Mouse (Mus musculus): ENCODE results near the gene Ddx43.

DNA sequence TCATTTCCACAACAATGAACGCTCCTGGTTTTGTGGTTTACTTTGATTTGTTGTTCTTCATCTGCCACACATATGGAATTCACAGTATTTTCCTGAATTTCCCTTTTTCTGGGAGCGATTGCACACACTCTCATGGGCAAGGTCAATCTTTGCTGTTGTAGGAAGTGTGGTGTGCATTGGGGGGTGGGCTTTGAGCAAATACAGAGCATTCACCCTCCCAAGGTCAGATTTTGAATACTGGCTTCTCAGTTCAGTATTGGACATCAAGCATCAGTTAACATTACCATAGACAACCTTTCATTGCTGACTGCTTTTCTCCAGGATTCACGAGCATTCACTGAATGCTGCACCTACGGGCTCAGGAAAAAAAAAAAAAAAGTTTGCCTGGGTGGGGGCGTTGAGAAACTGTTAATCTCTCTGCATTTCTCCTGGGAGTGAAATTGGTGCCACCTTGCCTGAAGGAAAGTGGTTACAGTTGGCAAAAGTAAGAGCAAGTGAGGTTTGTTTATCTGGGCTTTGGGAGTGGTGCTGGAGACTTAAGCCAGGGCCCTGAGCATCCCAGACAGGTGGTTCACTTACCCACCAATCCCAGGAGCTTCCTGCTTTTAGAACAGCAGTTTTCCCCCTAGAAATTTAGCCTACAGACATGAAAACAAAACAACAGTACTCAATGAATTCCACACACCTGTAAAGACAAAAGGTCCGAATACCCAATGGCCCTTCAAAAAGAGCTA is 35.7 kb upstream of the Ddx43 start:
- no peak for TF ChIP-seq POLR2A (IDR thresholded peaks at IDR 0.05; ENCODE audit: control insufficient read depth, low read depth, low read length)
- TF ChIP-seq CTCF (IDR thresholded peaks at IDR 0.05; ENCODE audit: control insufficient read depth, insufficient read depth, insufficient replicate concordance, low read depth, low read length) = no peak

Data from testis, adult 2 months (tissue).